Mouse (Mus musculus): Measurements from ENCODE around the gene Krtap22-2. TPM values are rescaled to one million over a fixed set of nuclear protein-coding genes. Genes with fewer than 3 reads are reported as not detected.
"Not testable (repeated sequence)": the region's sequence is repeated elsewhere in the genome, so short reads cannot be mapped to it uniquely, and the experiment has no call there.

Gene Krtap22-2
- polyA plus RNA-seq (2015; fragmentation: Nextera tagmentation; extraction: Ambion mirVana) = not detected in 2 replicates

GRCm38 (mm10) chr16:89010659-89011058 lies at the start of gene Krtap22-2:
Krtap22-2 (minus strand) TSS chr16:89010759.
- no peaks in the 10 kb centered on the region for H3K4me1 ChIP-seq (replicated peaks; ENCODE audit: insufficient read depth, low read length)
- H3K4me2 ChIP-seq (ENCODE audit: low read length) = no peak within 1 kb of the TSS
- WGBS = 81% methylated on average over 5 of the region's 5 CpGs
- no peak for ATAC-seq (replicated peaks; ENCODE audit: low FRiP score, low read depth)
- no peak within 1 kb of the TSS for H3K4me3 ChIP-seq (replicated peaks; ENCODE audit: low read depth, low read length)
- DNase-seq (ENCODE audit: low spot score) = no peak
- no peaks in the 10 kb centered on the region for H3K27me3 ChIP-seq (ENCODE audit: insufficient read depth, low read length)
- no peak within 1 kb of the TSS for H3K27ac ChIP-seq
- no peaks in the 10 kb centered on the region for H3K9me3 ChIP-seq (replicated peaks; ENCODE audit: low read length)
- H3K36me3 ChIP-seq (ENCODE audit: insufficient read depth, low read length) = no peaks in the 10 kb centered on the region
- no peak within 1 kb of the TSS for H3K9ac ChIP-seq (ENCODE audit: low read depth, low read length)
- TF ChIP-seq CTCF (IDR thresholded peaks at IDR 0.05; ENCODE audit: low read depth) = no peak

GRCm38 (mm10) chr16:89047783-89048182 lies 37.2 kb upstream of the Krtap22-2 start, which contains the start of gene Krtap6-5:
Krtap6-5 (minus strand) TSS chr16:89047883.
- Histone ChIP-seq H3K27ac (no peak within 1 kb of the TSS), H3K4me3 (replicated peaks; ENCODE audit: low read depth, low read length) (no peak within 1 kb of the TSS), H3K4me1 (replicated peaks; ENCODE audit: insufficient read depth, low read length) (no peaks in the 10 kb centered on the region), H3K9me3 (replicated peaks; ENCODE audit: low read length) (no peaks in the 10 kb centered on the region), H3K4me2 (ENCODE audit: low read length) (no peak within 1 kb of the TSS), H3K27me3 (ENCODE audit: insufficient read depth, low read length) (no peaks in the 10 kb centered on the region), H3K36me3 (ENCODE audit: insufficient read depth, low read length) (no peaks in the 10 kb centered on the region), H3K9ac (ENCODE audit: low read depth, low read length) (no peak within 1 kb of the TSS)
- DNase-seq (ENCODE audit: low spot score) (no peak), ATAC-seq (replicated peaks; ENCODE audit: low FRiP score, low read depth) (no peak)
- WGBS = 72% methylated on average over 3 of the region's 3 CpGs
- no peak for TF ChIP-seq CTCF (IDR thresholded peaks at IDR 0.05; ENCODE audit: low read depth)

- H3K4me2 ChIP-seq (ENCODE audit: low read length); H3K4me3 ChIP-seq (replicated peaks; ENCODE audit: low read depth, low read length); H3K4me1 ChIP-seq (replicated peaks; ENCODE audit: insufficient read depth, low read length); H3K27ac ChIP-seq; H3K27me3 ChIP-seq (ENCODE audit: insufficient read depth, low read length); H3K9me3 ChIP-seq (replicated peaks; ENCODE audit: low read length); H3K9ac ChIP-seq (ENCODE audit: low read depth, low read length); DNase-seq (ENCODE audit: low spot score); H3K36me3 ChIP-seq (ENCODE audit: insufficient read depth, low read length); ATAC-seq (replicated peaks; ENCODE audit: low FRiP score, low read depth): not testable (repeated sequence)
- WGBS = 90% methylated on average over 2 of the region's 4 CpGs
These were observed 30.8 kb upstream of the Krtap22-2 start, which contains the start of gene Gm10228 for GRCm38 (mm10) chr16:89041372-89041771. Gm10228 (minus strand) TSS chr16:89041472.

GRCm38 (mm10) chr16:89031399-89031798 lies 20.8 kb upstream of the Krtap22-2 start, which contains the start of gene Krtap6-1:
Krtap6-1 (plus strand) TSS chr16:89031699.
- WGBS = 91% methylated on average over 3 of the region's 3 CpGs
- ATAC-seq (replicated peaks; ENCODE audit: low FRiP score, low read depth); DNase-seq (ENCODE audit: low spot score); H3K4me1 ChIP-seq (replicated peaks; ENCODE audit: insufficient read depth, low read length); H3K36me3 ChIP-seq (ENCODE audit: insufficient read depth, low read length); H3K27ac ChIP-seq; H3K4me2 ChIP-seq (ENCODE audit: low read length); H3K27me3 ChIP-seq (ENCODE audit: insufficient read depth, low read length); H3K9ac ChIP-seq (ENCODE audit: low read depth, low read length); H3K4me3 ChIP-seq (replicated peaks; ENCODE audit: low read depth, low read length); H3K9me3 ChIP-seq (replicated peaks; ENCODE audit: low read length): not testable (repeated sequence)

- not testable (repeated sequence) for H3K4me2 ChIP-seq (ENCODE audit: low read length); H3K36me3 ChIP-seq (ENCODE audit: insufficient read depth, low read length); H3K9me3 ChIP-seq (replicated peaks; ENCODE audit: low read length); H3K27me3 ChIP-seq (ENCODE audit: insufficient read depth, low read length); DNase-seq (ENCODE audit: low spot score); H3K4me3 ChIP-seq (replicated peaks; ENCODE audit: low read depth, low read length); H3K4me1 ChIP-seq (replicated peaks; ENCODE audit: insufficient read depth, low read length); ATAC-seq (replicated peaks; ENCODE audit: low FRiP score, low read depth); H3K27ac ChIP-seq; H3K9ac ChIP-seq (ENCODE audit: low read depth, low read length)
- 90% methylated on average over 1 of the region's 3 CpGs for WGBS
These were observed 4.4 kb upstream of the Krtap22-2 start, which contains the start of gene Gm10229 for GRCm38 (mm10) chr16:89014984-89015383. Gm10229 (plus strand) TSS chr16:89015284.

- no peaks in the 10 kb centered on the region for H3K4me1 ChIP-seq (replicated peaks; ENCODE audit: insufficient read depth, low read length)
- H3K4me2 ChIP-seq (ENCODE audit: low read length) = no peak overlapping the region
- no peak for TF ChIP-seq CTCF (IDR thresholded peaks at IDR 0.05; ENCODE audit: low read depth)
- H3K4me3 ChIP-seq (replicated peaks; ENCODE audit: low read depth, low read length) = no peak overlapping the region
- H3K36me3 ChIP-seq (ENCODE audit: insufficient read depth, low read length) = no peaks in the 10 kb centered on the region
- H3K27me3 ChIP-seq (ENCODE audit: insufficient read depth, low read length) = no peaks in the 10 kb centered on the region
- DNase-seq (ENCODE audit: low spot score) (no peak), ATAC-seq (replicated peaks; ENCODE audit: low FRiP score, low read depth) (no peak)
- no peak overlapping the region for H3K27ac ChIP-seq
- no peaks in the 10 kb centered on the region for H3K9me3 ChIP-seq (replicated peaks; ENCODE audit: low read length)
- 95% methylated on average over 3 of the region's 3 CpGs for WGBS
- no peak overlapping the region for H3K9ac ChIP-seq (ENCODE audit: low read depth, low read length)
These were observed 3.4 kb upstream of the Krtap22-2 start for GRCm38 (mm10) chr16:89013973-89014372.

GRCm38 (mm10) chr16:88962773-88963172 lies 47.8 kb downstream of the Krtap22-2 start, which contains the start of gene Krtap16-3:
Krtap16-3 (minus strand) TSS chr16:88962873.
- no peak within 1 kb of the TSS for H3K9ac ChIP-seq (ENCODE audit: low read depth, low read length)
- TF ChIP-seq CTCF (IDR thresholded peaks at IDR 0.05; ENCODE audit: low read depth) = no peak

More at GRCm38 (mm10) chr16:88962773-88963172, 47.8 kb downstream of the Krtap22-2 start, which contains the start of gene Krtap16-3:
- Histone ChIP-seq H3K9me3 (replicated peaks; ENCODE audit: low read length) (no peaks in the 10 kb centered on the region), H3K4me2 (ENCODE audit: low read length) (no peak within 1 kb of the TSS), H3K4me1 (replicated peaks; ENCODE audit: insufficient read depth, low read length) (no peaks in the 10 kb centered on the region), H3K27me3 (ENCODE audit: insufficient read depth, low read length) (no peaks in the 10 kb centered on the region), H3K36me3 (ENCODE audit: insufficient read depth, low read length) (no peaks in the 10 kb centered on the region), H3K4me3 (replicated peaks; ENCODE audit: low read depth, low read length) (no peak within 1 kb of the TSS), H3K27ac (no peak within 1 kb of the TSS)
- DNase-seq (ENCODE audit: low spot score) (no peak), ATAC-seq (replicated peaks; ENCODE audit: low FRiP score, low read depth) (no peak)
- WGBS = 87% methylated on average over 7 of the region's 7 CpGs

Other genes with a start within 250 kb of the Krtap22-2 start
- gene 2310057N15Rik, start 236.6 kb downstream of the Krtap22-2 start, polyA plus RNA-seq (2015; fragmentation: Nextera tagmentation; extraction: Ambion mirVana) = not detected in 2 replicates
- gene Gm5965, start 232.9 kb downstream of the Krtap22-2 start, polyA plus RNA-seq (2015; fragmentation: Nextera tagmentation; extraction: Ambion mirVana) = not detected in 2 replicates
- not detected in 2 replicates for gene Gm20741, start 198.5 kb downstream of the Krtap22-2 start, polyA plus RNA-seq (2015; fragmentation: Nextera tagmentation; extraction: Ambion mirVana)
- not detected in 2 replicates for gene Krtap15, start 190.5 kb downstream of the Krtap22-2 start, polyA plus RNA-seq (2015; fragmentation: Nextera tagmentation; extraction: Ambion mirVana)
- not detected in 2 replicates for gene Krtap14, start 184.6 kb downstream of the Krtap22-2 start, polyA plus RNA-seq (2015; fragmentation: Nextera tagmentation; extraction: Ambion mirVana)
- gene Krtap19-1, start 141.3 kb downstream of the Krtap22-2 start, polyA plus RNA-seq (2015; fragmentation: Nextera tagmentation; extraction: Ambion mirVana) = not detected in 2 replicates
- not detected in 2 replicates for gene Krtap19-2, start 136.5 kb downstream of the Krtap22-2 start, polyA plus RNA-seq (2015; fragmentation: Nextera tagmentation; extraction: Ambion mirVana)
- not detected in 2 replicates for gene Krtap19-3, start 132.7 kb downstream of the Krtap22-2 start, polyA plus RNA-seq (2015; fragmentation: Nextera tagmentation; extraction: Ambion mirVana)
- gene Krtap19-4, start 125.7 kb downstream of the Krtap22-2 start, polyA plus RNA-seq (2015; fragmentation: Nextera tagmentation; extraction: Ambion mirVana) = not detected in 2 replicates
- not detected in 2 replicates for gene Krtap19-5, start 114.3 kb downstream of the Krtap22-2 start, polyA plus RNA-seq (2015; fragmentation: Nextera tagmentation; extraction: Ambion mirVana)
- not detected in 2 replicates for gene Krtap19-9b, start 78.5 kb downstream of the Krtap22-2 start, polyA plus RNA-seq (2015; fragmentation: Nextera tagmentation; extraction: Ambion mirVana)
- not detected in 2 replicates for gene Krtap16-3, start 47.9 kb downstream of the Krtap22-2 start, polyA plus RNA-seq (2015; fragmentation: Nextera tagmentation; extraction: Ambion mirVana)
- gene Gm10229, start 4.5 kb upstream of the Krtap22-2 start, polyA plus RNA-seq (2015; fragmentation: Nextera tagmentation; extraction: Ambion mirVana) = not detected in 2 replicates
- gene Krtap6-1, start 20.9 kb upstream of the Krtap22-2 start, polyA plus RNA-seq (2015; fragmentation: Nextera tagmentation; extraction: Ambion mirVana) = not detected in 2 replicates
- gene Gm10228, start 30.7 kb upstream of the Krtap22-2 start, polyA plus RNA-seq (2015; fragmentation: Nextera tagmentation; extraction: Ambion mirVana) = not detected in 2 replicates
- gene Krtap6-5, start 37.1 kb upstream of the Krtap22-2 start, polyA plus RNA-seq (2015; fragmentation: Nextera tagmentation; extraction: Ambion mirVana) = not detected in 2 replicates
- gene 1110025L11Rik, start 53.2 kb upstream of the Krtap22-2 start, polyA plus RNA-seq (2015; fragmentation: Nextera tagmentation; extraction: Ambion mirVana) = not detected in 2 replicates
- gene Krtap6-3, start 73.3 kb upstream of the Krtap22-2 start, polyA plus RNA-seq (2015; fragmentation: Nextera tagmentation; extraction: Ambion mirVana) = not detected in 2 replicates
- not detected in 2 replicates for gene Gm6358, start 130.1 kb upstream of the Krtap22-2 start, polyA plus RNA-seq (2015; fragmentation: Nextera tagmentation; extraction: Ambion mirVana)
- not detected in 2 replicates for gene Gm10061, start 140.3 kb upstream of the Krtap22-2 start, polyA plus RNA-seq (2015; fragmentation: Nextera tagmentation; extraction: Ambion mirVana)
- not detected in 2 replicates for gene Gm9789, start 147.2 kb upstream of the Krtap22-2 start, polyA plus RNA-seq (2015; fragmentation: Nextera tagmentation; extraction: Ambion mirVana)
- not detected in 2 replicates for gene Gm7735, start 158.7 kb upstream of the Krtap22-2 start, polyA plus RNA-seq (2015; fragmentation: Nextera tagmentation; extraction: Ambion mirVana)
- gene 1110057P08Rik, start 164.0 kb upstream of the Krtap22-2 start, polyA plus RNA-seq (2015; fragmentation: Nextera tagmentation; extraction: Ambion mirVana) = not detected in 2 replicates
- gene Krtap20-2, start 195.1 kb upstream of the Krtap22-2 start, polyA plus RNA-seq (2015; fragmentation: Nextera tagmentation; extraction: Ambion mirVana) = not detected in 2 replicates